Mouse (Mus musculus): ENCODE data around the gene Jakmip3. TPM values are rescaled to one million over a fixed set of nuclear protein-coding genes. Genes with fewer than 3 reads are reported as not detected.

The Jakmip3 gene
- polyA plus RNA-seq, 1 experiment from 2014 or later = 12.7 TPM

DNA sequence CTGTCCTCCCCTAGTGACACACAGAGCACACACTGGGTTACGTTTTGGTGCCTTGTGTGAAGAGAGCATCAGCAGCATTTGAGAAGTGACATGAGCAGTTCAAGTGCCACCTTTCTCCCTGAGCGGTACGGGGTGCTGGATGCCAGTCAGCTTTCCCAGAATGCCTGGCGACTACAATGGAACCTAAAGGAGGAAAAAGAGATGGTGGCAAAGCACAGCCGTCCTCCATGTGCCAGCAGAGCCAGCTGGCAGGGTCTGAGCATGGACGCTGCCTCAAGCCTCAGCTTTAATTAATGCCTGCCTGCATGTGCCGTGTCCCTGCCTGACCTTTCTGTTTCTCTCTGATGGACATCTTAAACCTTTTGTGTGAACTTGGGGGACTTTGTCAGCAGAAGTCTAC, 15.3 kb downstream of the Jakmip3 start:
- ATAC-seq (ENCODE audit: low FRiP score, low read depth) = no peak
- 83% methylated on average over 7 of the region's 7 CpGs for WGBS
- H3K27ac ChIP-seq (replicated peaks) = no peak overlapping the region
- H3K4me3 ChIP-seq = no peak overlapping the region
- H3K4me2 ChIP-seq = no peak overlapping the region
- no peaks in the 10 kb centered on the region for H3K36me3 ChIP-seq
- H3K9ac ChIP-seq = no peak overlapping the region
- H3K9me3 ChIP-seq = no peaks in the 10 kb centered on the region
- no peaks in the 10 kb centered on the region for H3K27me3 ChIP-seq
- no peaks in the 10 kb centered on the region for H3K4me1 ChIP-seq (replicated peaks)

DNA sequence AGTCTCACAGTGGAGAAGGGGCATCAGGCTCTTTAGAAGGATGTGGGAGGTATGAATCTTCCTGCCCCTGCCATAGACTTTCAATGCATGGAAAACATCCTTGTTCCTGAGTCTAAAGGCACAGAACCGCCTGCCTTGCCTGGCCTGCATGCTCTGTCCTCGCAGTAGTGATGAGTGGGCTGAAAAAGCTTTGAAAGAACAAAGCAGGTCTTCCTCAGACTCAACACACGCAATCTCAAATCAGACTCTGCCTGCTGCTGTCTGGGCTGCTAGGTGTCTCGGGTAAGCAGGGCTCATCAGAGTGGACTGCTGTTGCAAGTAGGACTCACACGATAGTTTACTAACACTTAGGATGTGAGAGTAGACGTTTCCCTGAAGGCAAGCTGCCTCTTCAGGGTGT, 16.6 kb downstream of the Jakmip3 start:
- no peaks in the 10 kb centered on the region for H3K36me3 ChIP-seq
- ATAC-seq (ENCODE audit: low FRiP score, low read depth) = no peak
- H3K4me3 ChIP-seq = no peak overlapping the region
- no peak overlapping the region for H3K4me2 ChIP-seq
- WGBS = 81% methylated on average over 6 of the region's 6 CpGs
- no peak overlapping the region for H3K27ac ChIP-seq (replicated peaks)
- H3K27me3 ChIP-seq = no peaks in the 10 kb centered on the region
- no peak overlapping the region for H3K9ac ChIP-seq
- H3K4me1 ChIP-seq (replicated peaks) = no peaks in the 10 kb centered on the region
- H3K9me3 ChIP-seq = no peaks in the 10 kb centered on the region

DNA sequence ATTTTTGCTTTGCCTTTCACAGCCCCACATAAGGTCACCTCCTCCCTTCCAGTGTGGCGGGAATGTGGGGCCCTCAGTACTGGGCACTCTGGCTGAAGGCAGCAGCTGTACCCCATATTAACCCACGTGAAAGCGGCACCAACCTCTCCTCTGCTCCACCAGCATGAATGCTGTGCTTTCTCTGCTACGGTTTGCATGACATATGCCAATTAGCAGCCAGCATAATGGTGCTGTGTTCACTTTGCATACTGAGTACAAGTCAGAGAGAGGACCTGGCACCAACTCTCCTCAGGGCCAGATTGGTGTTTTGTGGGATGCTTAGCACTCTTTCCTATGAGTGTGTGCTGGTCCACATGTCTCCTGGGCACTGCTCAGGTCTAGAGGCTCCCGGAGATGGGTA, 19.2 kb downstream of the Jakmip3 start:
- Histone ChIP-seq H3K9ac (no peak overlapping the region), H3K27ac (replicated peaks) (no peak overlapping the region), H3K36me3 (no peaks in the 10 kb centered on the region), H3K4me3 (no peak overlapping the region), H3K4me1 (replicated peaks) (no peaks in the 10 kb centered on the region), H3K4me2 (no peak overlapping the region), H3K9me3 (no peaks in the 10 kb centered on the region), H3K27me3 (no peaks in the 10 kb centered on the region)
- no peak; the same call in 1 of the 2 replicates for ATAC-seq (ENCODE audit: low FRiP score, low read depth)
- WGBS = 65% methylated on average over 5 of the region's 5 CpGs

DNA sequence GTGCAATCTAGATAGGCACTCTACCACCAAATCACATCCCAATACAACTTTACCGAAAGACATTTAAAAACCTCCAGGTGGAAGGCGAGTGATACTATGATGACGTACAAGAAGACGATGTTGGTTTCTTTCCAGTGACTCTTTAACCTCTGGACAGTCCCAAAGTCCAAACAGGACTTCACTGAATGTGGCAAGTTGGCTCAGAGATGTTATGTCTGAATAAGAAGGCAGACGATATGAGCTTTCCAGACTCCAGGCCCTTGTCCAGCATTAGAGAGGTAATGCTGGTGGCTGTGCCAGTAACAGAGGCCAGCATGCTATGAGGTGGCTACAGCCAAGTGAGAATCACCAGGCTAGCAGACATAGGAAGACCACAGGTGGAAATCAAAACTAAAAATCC, 23.2 kb downstream of the Jakmip3 start:
- ATAC-seq (ENCODE audit: low FRiP score, low read depth) = no peak
- Histone ChIP-seq H3K4me2 (no peak overlapping the region), H3K27me3 (no peaks in the 10 kb centered on the region), H3K9ac (no peak overlapping the region), H3K27ac (replicated peaks) (no peak overlapping the region), H3K4me1 (replicated peaks) (peaks cover 14% of the 10 kb centered on the region), H3K36me3 (no peaks in the 10 kb centered on the region), H3K9me3 (no peaks in the 10 kb centered on the region), H3K4me3 (no peak overlapping the region)
- 93% methylated on average over 5 of the region's 5 CpGs for WGBS

DNA sequence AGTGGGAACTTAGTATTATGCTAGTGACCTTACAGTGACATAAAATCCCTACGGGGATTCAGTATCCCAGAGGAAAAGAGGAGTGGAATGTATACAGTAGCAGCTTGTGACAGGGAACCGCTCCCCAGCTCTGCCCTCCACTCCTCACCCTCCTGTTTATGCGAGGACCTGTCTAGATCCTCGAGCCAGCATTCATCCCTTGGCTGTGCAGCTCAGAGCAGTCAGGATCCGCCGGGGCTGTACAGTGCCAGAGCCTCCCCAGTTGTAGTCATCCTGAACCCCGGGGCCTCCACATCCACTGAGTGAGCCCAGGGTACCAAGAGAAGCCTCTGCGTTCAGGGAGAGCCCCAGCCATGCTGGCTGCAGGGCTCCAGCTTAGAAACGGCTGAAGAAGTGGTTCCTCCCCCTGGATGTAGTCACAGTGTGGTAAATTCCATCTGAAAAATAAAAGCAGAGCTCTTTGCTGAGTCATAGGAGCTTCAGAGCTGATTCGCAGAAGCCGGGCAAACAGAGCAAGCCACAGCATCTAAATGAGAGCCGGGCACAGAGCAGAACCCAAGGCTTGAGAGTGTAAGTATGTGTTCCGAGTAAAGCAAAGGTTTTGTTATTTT, 27.6 kb downstream of the Jakmip3 start:
- peak overlapping the region; percentile 9; the same call in 1 of the 2 replicates for H3K4me2 ChIP-seq
- no peak overlapping the region for H3K4me3 ChIP-seq
- H3K9ac ChIP-seq = 0 out of 2 replicates have a peak overlapping the region, but pooled peaks have one; percentile 6
- peak; percentile 54 for ATAC-seq (ENCODE audit: low FRiP score, low read depth)
- H3K27me3 ChIP-seq = no peaks in the 10 kb centered on the region
- H3K9me3 ChIP-seq = no peaks in the 10 kb centered on the region
- peaks cover 15% of the 10 kb centered on the region for H3K4me1 ChIP-seq (replicated peaks)
- H3K36me3 ChIP-seq = no peaks in the 10 kb centered on the region
- 57% methylated on average over 13 of the region's 13 CpGs for WGBS
- peak overlapping the region; percentile 69 for H3K27ac ChIP-seq (replicated peaks)

DNA sequence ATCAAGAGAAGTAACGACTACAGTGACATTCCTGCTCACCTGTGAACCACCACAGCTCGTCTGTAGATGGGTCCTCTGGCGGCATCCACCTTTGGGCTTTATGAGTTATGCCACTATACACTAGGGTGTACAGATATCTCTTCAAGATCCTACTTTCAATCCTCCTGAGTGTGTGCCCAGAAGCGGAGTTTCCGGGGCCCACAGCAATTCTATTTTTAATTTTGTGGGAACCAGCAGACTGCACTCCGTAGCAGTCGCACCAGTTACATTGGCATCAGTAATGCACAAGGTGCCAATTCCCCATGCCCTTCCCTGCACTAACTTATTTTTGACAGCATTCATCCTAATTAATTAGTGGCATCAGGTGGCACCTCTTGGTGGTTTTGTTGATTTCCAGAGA, 37.0 kb downstream of the Jakmip3 start:
- ATAC-seq (ENCODE audit: low FRiP score, low read depth) = no peak
- Histone ChIP-seq H3K27ac (replicated peaks) (no peak overlapping the region), H3K9me3 (no peaks in the 10 kb centered on the region), H3K4me3 (no peak overlapping the region), H3K27me3 (no peaks in the 10 kb centered on the region), H3K9ac (no peak overlapping the region), H3K4me2 (no peak overlapping the region), H3K4me1 (replicated peaks) (no peaks in the 10 kb centered on the region), H3K36me3 (no peaks in the 10 kb centered on the region)
- WGBS = 93% methylated on average over 7 of the region's 7 CpGs

DNA sequence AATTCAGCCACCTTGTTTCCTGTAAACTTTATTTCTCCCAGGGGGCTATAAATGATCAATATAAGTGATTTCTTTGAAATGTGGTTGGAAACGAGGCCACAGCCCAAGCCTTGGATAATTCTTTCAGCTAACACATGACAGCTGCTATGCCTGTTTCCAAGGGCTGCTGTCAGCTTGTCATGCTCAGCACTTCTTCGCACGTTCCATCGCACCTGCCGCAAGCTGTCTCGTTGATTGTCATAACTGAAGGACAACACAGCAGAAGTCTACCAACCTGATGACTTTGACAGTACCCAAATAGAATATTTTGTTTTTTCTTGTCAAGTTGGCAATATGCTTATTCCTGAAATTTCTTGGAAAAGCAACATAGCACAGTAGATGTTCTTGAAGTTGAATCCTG, 44.0 kb downstream of the Jakmip3 start:
- 76% methylated on average over 6 of the region's 6 CpGs for WGBS
- no peak overlapping the region for H3K27ac ChIP-seq (replicated peaks)
- no peak overlapping the region for H3K4me2 ChIP-seq
- H3K4me1 ChIP-seq (replicated peaks) = no peaks in the 10 kb centered on the region
- no peaks in the 10 kb centered on the region for H3K27me3 ChIP-seq
- ATAC-seq (ENCODE audit: low FRiP score, low read depth) = no peak
- H3K9me3 ChIP-seq = no peaks in the 10 kb centered on the region
- H3K4me3 ChIP-seq = no peak overlapping the region
- no peaks in the 10 kb centered on the region for H3K36me3 ChIP-seq
- H3K9ac ChIP-seq = no peak overlapping the region

DNA sequence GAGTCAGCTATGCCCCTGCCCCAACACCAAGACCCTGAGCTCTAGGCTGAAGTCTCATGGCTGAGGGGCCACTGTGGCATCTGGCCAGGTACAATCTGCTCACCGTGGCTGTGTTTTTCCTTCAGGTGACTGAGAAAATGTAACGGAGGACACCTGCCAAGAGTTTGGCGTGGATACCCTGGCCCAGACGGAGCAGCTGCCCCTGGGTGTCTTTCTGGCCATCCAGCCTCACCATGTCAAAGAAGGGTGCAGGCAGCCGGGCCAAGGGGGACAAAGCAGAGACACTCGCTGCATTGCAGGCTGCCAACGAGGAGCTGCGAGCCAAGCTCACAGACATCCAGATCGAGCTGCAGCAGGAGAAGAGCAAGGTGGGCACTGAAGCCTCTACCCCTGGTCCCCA, 48.6 kb downstream of the Jakmip3 start:
- Histone ChIP-seq H3K4me2 (no peak overlapping the region), H3K4me3 (no peak overlapping the region), H3K27ac (replicated peaks) (no peak overlapping the region), H3K36me3 (0 out of 2 replicates have a peak, but pooled peaks cover 4% of the 10 kb centered on the region), H3K9me3 (no peaks in the 10 kb centered on the region), H3K9ac (no peak overlapping the region), H3K4me1 (replicated peaks) (no peaks in the 10 kb centered on the region), H3K27me3 (no peaks in the 10 kb centered on the region)
- 81% methylated on average over 9 of the region's 9 CpGs for WGBS
- ATAC-seq (ENCODE audit: low FRiP score, low read depth) = no peak

DNA sequence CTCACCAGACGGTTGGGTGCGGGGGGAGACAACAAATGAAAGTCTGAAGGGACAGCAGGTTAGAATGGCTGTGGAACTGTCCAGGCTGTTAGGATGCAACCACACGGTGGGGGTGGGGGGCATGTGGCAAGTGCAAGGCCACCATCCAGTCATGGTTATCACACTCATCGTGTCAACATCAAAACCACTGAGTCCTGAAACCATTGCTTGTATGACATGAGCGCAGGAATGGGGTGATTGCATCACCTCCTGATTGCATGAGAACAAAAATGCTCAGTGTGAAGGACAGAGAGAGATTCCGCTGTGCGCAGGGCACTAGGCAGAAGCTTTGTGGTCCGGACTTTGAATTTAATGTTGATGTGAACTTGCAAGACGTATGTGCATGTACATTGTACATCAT, 62.2 kb downstream of the Jakmip3 start:
- ATAC-seq (ENCODE audit: low FRiP score, low read depth) = no peak
- Histone ChIP-seq H3K4me3 (no peak overlapping the region), H3K4me1 (replicated peaks) (peaks cover 8% of the 10 kb centered on the region; the same call in 1 of the 2 replicates), H3K36me3 (no peaks in the 10 kb centered on the region), H3K9me3 (no peaks in the 10 kb centered on the region), H3K4me2 (no peak overlapping the region), H3K9ac (no peak overlapping the region), H3K27ac (replicated peaks) (no peak overlapping the region), H3K27me3 (no peaks in the 10 kb centered on the region)
- 89% methylated on average over 9 of the region's 9 CpGs for WGBS

DNA sequence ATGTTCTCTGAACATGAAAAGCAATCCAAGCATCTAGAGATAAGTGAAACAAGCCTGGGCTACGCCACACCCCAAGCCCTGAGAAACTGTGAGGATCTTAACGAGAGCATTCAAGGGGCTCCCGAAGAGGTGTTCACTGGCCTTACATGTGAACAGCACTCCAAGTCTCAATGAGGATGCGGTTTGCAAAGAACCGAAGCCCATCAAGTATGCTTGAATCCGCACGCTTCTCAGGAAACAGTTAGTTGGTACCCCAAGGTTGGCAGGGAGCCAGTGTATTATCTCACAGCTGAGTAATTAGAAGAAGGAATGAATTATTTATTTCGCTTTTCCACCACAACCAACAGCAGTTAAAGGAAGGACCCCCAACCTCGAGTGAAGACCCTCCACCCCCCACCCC, 62.7 kb downstream of the Jakmip3 start:
- Histone ChIP-seq H3K36me3 (no peaks in the 10 kb centered on the region), H3K4me2 (no peak overlapping the region), H3K4me3 (no peak overlapping the region), H3K4me1 (replicated peaks) (peaks cover 8% of the 10 kb centered on the region; the same call in 1 of the 2 replicates), H3K27ac (replicated peaks) (no peak overlapping the region), H3K9ac (no peak overlapping the region), H3K9me3 (no peaks in the 10 kb centered on the region), H3K27me3 (no peaks in the 10 kb centered on the region)
- 44% methylated on average over 9 of the region's 9 CpGs for WGBS
- ATAC-seq (ENCODE audit: low FRiP score, low read depth) = no peak

DNA sequence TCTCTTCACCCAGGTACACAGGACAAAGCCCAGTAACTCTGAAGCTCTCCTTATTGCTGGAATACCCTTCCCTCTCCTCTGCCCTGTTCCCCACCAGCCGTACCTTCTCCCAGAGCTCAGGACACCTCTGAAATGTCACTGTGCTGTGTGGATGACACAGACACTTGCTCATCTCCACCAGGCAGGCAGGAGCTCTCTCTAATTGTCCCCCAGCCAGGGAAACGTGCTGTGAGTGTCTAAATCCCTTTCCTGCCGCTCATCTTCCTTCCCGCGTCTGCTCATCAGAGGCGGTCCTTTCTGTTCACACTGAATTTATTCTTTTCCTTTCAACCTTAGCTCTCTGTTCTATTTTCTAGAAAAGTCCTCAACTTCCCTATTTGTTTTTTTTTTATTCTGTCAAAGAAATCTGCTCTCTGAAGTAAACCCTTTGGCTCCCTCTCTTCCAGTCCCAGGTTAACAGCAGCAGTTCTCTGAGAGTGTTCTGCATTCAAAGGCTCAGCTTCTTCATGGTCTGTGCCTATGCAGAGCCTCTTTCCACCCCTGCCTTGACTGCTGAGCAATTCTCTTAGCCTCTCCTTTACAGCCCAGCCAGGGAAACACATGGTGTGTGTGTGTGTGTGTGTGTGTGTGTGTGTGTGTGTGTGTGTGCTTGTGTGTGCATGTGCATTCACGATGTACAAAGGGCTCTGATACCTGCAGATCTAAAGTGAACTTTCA, 69.4 kb downstream of the Jakmip3 start:
- Histone ChIP-seq H3K9me3 (no peaks in the 10 kb centered on the region), H3K9ac (no peak overlapping the region), H3K36me3 (no peaks in the 10 kb centered on the region), H3K27ac (replicated peaks) (no peak overlapping the region; the same call in 1 of the 2 replicates), H3K4me1 (replicated peaks) (no peaks in the 10 kb centered on the region), H3K27me3 (no peaks in the 10 kb centered on the region), H3K4me2 (no peak overlapping the region), H3K4me3 (no peak overlapping the region)
- no peak for ATAC-seq (ENCODE audit: low FRiP score, low read depth)
- WGBS = 63% methylated on average over 7 of the region's 7 CpGs

DNA sequence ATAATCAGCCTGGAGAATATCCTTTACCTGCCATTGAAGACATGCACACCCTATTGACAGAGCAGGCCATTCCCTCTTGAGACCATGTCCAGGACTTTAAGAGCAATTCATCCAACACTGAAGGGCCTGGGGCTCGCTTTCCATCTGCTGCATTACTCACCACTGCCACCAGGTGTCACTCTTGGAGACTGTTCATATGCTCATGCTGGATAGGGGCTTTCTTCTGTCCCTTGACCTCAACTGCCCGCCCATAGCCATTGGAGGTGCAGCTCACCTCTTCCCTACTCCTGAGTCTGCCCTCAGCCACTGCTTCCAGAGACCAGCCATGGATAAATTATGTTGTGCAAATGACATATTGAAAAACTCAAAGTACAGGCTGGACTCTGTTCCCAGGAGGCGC, 70.5 kb downstream of the Jakmip3 start:
- Histone ChIP-seq H3K4me1 (replicated peaks) (no peaks in the 10 kb centered on the region), H3K36me3 (no peaks in the 10 kb centered on the region), H3K9me3 (no peaks in the 10 kb centered on the region), H3K4me3 (no peak overlapping the region), H3K27me3 (no peaks in the 10 kb centered on the region), H3K9ac (no peak overlapping the region), H3K4me2 (no peak overlapping the region), H3K27ac (replicated peaks) (no peak overlapping the region)
- no peak for ATAC-seq (ENCODE audit: low FRiP score, low read depth)
- WGBS = 42% methylated on average over 3 of the region's 3 CpGs

Measured in hindbrain, embryonic 15.5 days (tissue).